Mouse (Mus musculus): ENCODE data around the gene Fibcd1. TPM values are rescaled to one million over a fixed set of nuclear protein-coding genes. Genes with fewer than 3 reads are reported as not detected.

The Fibcd1 gene
- polyA plus RNA-seq, 2 experiments = 0.01 TPM; not detected in 1

DNA sequence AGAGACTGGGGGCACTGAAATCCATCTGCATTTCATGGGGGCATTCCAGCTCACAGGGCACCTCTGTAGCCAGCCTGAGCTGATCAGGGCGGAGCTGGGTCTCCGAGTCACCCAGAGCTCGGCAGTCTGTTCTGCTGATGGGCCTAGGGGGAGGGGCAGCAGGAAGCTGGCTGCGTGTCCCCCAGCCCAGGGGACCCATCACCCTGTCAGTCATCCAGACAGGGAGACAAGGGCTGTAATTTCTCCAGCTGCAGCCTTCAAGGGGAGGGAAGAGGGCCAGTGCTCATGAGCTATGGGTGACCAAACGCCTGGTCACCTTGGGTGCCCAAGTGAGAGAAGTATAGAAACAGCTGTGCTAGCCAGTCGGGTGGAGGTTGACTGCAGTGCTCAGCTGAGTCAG is 8.8 kb downstream of the Fibcd1 start:
- no peak overlapping the region for H3K4me2 ChIP-seq (ENCODE audit: low read depth)
- no peaks in the 10 kb centered on the region for H3K27me3 ChIP-seq (ENCODE audit: control insufficient read depth, insufficient read depth, low read length)
- no peak overlapping the region for H3K9ac ChIP-seq (replicated peaks)
- H3K4me3 ChIP-seq (ENCODE audit: insufficient read depth in 1 of 2, low read depth in 2 of 2, low read length in 2 of 2) = no peak overlapping the region
- no peaks in the 10 kb centered on the region for H3K9me3 ChIP-seq (ENCODE audit: control insufficient read depth, low read length)
- WGBS (ENCODE audit: insufficient replicate concordance) = 28% methylated on average over 6 of the region's 6 CpGs
- no peaks in the 10 kb centered on the region for H3K4me1 ChIP-seq (replicated peaks; ENCODE audit: control insufficient read depth in 2 of 2, insufficient read depth in 2 of 2, low read length in 1 of 2)
- ATAC-seq (ENCODE audit: insufficient read depth) (no peak), DNase-seq (ENCODE audit: low read depth in 3 of 3, low spot score in 3 of 3) (no peak)
- TF ChIP-seq EP300 (IDR thresholded peaks at IDR 0.05; ENCODE audit: low read depth) (no peak), CTCF (IDR thresholded peaks at IDR 0.05; ENCODE audit: low read depth) (no peak)
- H3K36me3 ChIP-seq (replicated peaks; ENCODE audit: control insufficient read depth, insufficient read depth, low read depth) = no peaks in the 10 kb centered on the region
- H3K27ac ChIP-seq = no peak overlapping the region

DNA sequence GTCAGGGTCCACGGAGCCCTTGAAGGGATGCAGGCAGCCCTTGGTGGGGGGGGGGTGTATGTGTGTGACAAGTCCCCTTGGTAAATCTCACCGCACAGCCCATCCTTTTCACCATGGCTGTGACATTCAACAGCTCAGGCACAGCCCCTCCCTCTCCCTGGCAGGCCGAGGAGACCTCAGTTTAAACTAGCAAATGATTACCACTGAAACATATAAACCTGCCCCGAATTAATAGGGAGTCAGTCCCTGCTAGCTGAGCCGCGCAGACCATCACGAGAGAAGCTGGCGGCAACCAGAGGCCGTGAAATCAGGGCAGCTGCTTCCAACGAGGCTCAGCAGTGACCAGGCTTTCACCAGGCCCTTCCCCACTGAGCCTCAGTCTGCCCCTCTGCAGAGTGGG is 9.7 kb downstream of the Fibcd1 start:
- no peaks in the 10 kb centered on the region for H3K27me3 ChIP-seq (ENCODE audit: control insufficient read depth, insufficient read depth, low read length)
- 60% methylated on average over 10 of the region's 10 CpGs for WGBS (ENCODE audit: insufficient replicate concordance)
- H3K4me1 ChIP-seq (replicated peaks; ENCODE audit: control insufficient read depth in 2 of 2, insufficient read depth in 2 of 2, low read length in 1 of 2) = no peaks in the 10 kb centered on the region
- no peak overlapping the region for H3K4me3 ChIP-seq (ENCODE audit: insufficient read depth in 1 of 2, low read depth in 2 of 2, low read length in 2 of 2)
- H3K27ac ChIP-seq = no peak overlapping the region
- DNase-seq (ENCODE audit: low read depth in 3 of 3, low spot score in 3 of 3) (no peak), ATAC-seq (ENCODE audit: insufficient read depth) (no peak)
- no peaks in the 10 kb centered on the region for H3K36me3 ChIP-seq (replicated peaks; ENCODE audit: control insufficient read depth, insufficient read depth, low read depth)
- no peaks in the 10 kb centered on the region for H3K9me3 ChIP-seq (ENCODE audit: control insufficient read depth, low read length)
- no peak overlapping the region for H3K4me2 ChIP-seq (ENCODE audit: low read depth)
- no peak overlapping the region for H3K9ac ChIP-seq (replicated peaks)
- no peak for TF ChIP-seq CTCF (IDR thresholded peaks at IDR 0.05; ENCODE audit: low read depth)
- TF ChIP-seq EP300 (IDR thresholded peaks at IDR 0.05; ENCODE audit: low read depth) = no peak

DNA sequence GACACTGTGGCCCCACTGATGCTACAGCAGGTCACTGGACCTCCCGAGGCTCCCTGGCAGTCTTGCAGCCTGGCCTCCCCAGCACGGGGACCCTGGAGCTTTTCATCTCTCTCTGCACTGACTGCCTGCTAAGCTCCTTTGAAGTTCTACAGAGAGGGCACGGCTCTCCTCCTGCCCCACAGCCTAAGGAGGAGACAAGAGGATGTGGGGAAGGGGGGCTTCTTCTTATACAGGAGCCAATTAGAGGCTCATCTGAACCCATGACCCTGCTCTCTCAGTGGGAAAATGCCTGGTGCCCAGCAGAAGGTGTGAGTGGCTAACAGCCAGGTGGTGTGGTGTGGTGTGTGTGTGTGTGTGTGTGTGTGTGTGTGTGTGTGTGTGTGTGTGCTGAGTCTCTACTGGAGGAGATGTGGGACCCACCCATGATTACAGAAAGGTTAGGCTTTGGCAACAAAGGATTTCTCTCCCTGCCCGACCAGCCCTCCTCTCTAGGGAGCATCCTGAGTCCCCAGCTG is 17.4 kb downstream of the Fibcd1 start:
- no peak for ATAC-seq (ENCODE audit: insufficient read depth)
- no peaks in the 10 kb centered on the region for H3K36me3 ChIP-seq (replicated peaks; ENCODE audit: control insufficient read depth, insufficient read depth, low read depth)
- H3K27me3 ChIP-seq (ENCODE audit: control insufficient read depth, insufficient read depth, low read length) = no peaks in the 10 kb centered on the region
- H3K9ac ChIP-seq (replicated peaks) = no peak overlapping the region
- H3K4me2 ChIP-seq (ENCODE audit: low read depth) = no peak overlapping the region
- DNase-seq (ENCODE audit: low read depth in 3 of 3, low spot score in 3 of 3) = no peak
- TF ChIP-seq CTCF (IDR thresholded peaks at IDR 0.05; ENCODE audit: low read depth) (no peak), EP300 (IDR thresholded peaks at IDR 0.05; ENCODE audit: low read depth) (no peak)
- H3K4me1 ChIP-seq (replicated peaks; ENCODE audit: control insufficient read depth in 2 of 2, insufficient read depth in 2 of 2, low read length in 1 of 2) = 0 out of 4 replicates have a peak, but pooled peaks cover 0 to 4% of the 10 kb centered on the region in 2 experiments
- H3K27ac ChIP-seq = no peak overlapping the region
- no peaks in the 10 kb centered on the region for H3K9me3 ChIP-seq (ENCODE audit: control insufficient read depth, low read length)
- H3K4me3 ChIP-seq (ENCODE audit: insufficient read depth in 1 of 2, low read depth in 2 of 2, low read length in 2 of 2) = no peak overlapping the region
- 34% methylated on average over 4 of the region's 4 CpGs for WGBS (ENCODE audit: insufficient replicate concordance)

DNA sequence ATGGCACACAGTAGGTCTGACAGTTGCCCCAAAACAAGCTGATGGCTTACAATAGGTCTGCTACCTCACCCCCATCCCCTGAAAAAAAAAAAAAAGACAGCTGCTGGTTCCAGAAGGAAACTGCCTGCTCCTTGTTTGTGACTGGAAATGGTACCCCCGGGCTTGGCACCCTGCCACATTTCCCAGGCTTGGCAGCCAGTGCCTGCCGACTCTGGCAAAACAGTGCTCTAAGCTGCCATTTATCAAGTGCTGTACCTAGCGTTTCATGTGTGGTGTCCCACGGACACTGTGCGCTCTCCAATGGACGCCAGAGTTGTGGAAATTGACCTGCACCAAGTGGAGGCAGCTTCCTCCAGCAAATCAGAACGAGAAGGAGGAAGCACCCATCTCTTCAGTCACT is 17.9 kb downstream of the Fibcd1 start:
- 45% methylated on average over 7 of the region's 7 CpGs for WGBS (ENCODE audit: insufficient replicate concordance)
- peaks cover 5% of the 10 kb centered on the region for H3K27me3 ChIP-seq (ENCODE audit: control insufficient read depth, insufficient read depth, low read length)
- H3K4me1 ChIP-seq (replicated peaks; ENCODE audit: control insufficient read depth in 2 of 2, insufficient read depth in 2 of 2, low read length in 1 of 2) = 0 out of 4 replicates have a peak, but pooled peaks cover 0 to 4% of the 10 kb centered on the region in 2 experiments
- TF ChIP-seq CTCF (IDR thresholded peaks at IDR 0.05; ENCODE audit: low read depth) (no peak), EP300 (IDR thresholded peaks at IDR 0.05; ENCODE audit: low read depth) (no peak)
- no peak for DNase-seq (ENCODE audit: low read depth in 3 of 3, low spot score in 3 of 3)
- no peaks in the 10 kb centered on the region for H3K36me3 ChIP-seq (replicated peaks; ENCODE audit: control insufficient read depth, insufficient read depth, low read depth)
- no peak for ATAC-seq (ENCODE audit: insufficient read depth)
- H3K4me2 ChIP-seq (ENCODE audit: low read depth) = no peak overlapping the region
- no peak overlapping the region for H3K9ac ChIP-seq (replicated peaks)
- H3K27ac ChIP-seq = no peak overlapping the region
- no peaks in the 10 kb centered on the region for H3K9me3 ChIP-seq (ENCODE audit: control insufficient read depth, low read length)
- no peak overlapping the region for H3K4me3 ChIP-seq (ENCODE audit: insufficient read depth in 1 of 2, low read depth in 2 of 2, low read length in 2 of 2)

DNA sequence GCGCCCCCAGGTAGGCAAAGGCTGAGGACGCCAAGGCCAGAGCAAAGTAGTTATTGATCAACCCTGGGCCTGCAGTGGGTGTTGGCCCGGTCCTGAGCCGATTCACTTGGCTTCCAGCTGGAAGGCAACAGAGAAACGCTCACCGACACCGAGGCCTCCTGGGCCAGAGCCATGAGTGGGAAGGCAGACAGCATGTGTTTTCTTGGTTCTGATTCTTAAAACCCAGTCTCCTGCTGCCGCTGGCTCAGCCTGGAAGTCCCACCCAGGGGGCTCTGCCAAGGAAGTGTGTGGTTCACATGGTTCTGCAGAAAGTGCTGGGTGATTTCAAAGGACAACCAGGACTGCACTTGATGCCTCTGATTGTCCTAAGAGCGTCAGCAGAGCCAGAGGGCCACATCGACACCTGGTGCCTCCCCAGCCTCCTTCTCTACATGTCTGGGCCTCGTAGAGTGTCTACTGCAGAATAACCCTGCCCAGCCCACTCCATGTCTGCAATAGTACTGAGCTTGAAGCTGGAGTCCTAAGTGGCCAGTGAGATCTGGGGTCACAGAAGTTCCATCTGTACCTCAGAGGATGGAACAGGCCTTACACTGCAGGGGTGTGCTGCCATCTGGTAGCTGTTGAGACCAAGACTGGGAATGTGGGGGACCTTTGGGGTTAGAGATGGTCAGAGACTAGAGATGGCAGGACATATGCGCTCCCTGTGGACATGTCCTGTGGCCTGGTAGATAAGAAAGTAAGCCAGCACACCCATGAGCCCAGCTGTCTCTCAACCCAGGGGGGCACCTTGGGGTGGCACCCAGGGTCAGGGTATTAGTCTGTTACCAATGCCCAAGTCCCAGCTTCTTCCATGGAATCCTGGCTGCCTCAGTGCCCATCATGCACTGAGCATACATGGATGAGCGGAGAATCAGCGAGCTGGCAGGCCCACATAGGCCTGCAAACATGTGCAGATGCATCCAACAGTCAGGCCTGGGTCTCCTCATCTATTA is 19.4 kb downstream of the Fibcd1 start:
- Histone ChIP-seq H3K4me2 (ENCODE audit: low read depth) (no peak overlapping the region), H3K27me3 (ENCODE audit: control insufficient read depth, insufficient read depth, low read length) (peaks cover 8% of the 10 kb centered on the region), H3K4me3 (ENCODE audit: insufficient read depth in 1 of 2, low read depth in 2 of 2, low read length in 2 of 2) (no peak overlapping the region), H3K4me1 (replicated peaks; ENCODE audit: control insufficient read depth in 2 of 2, insufficient read depth in 2 of 2, low read length in 1 of 2) (0 out of 4 replicates have a peak, but pooled peaks cover 0 to 4% of the 10 kb centered on the region in 2 experiments), H3K9ac (replicated peaks) (no peak overlapping the region), H3K9me3 (ENCODE audit: control insufficient read depth, low read length) (no peaks in the 10 kb centered on the region), H3K27ac (no peak overlapping the region), H3K36me3 (replicated peaks; ENCODE audit: control insufficient read depth, insufficient read depth, low read depth) (no peaks in the 10 kb centered on the region)
- ATAC-seq (ENCODE audit: insufficient read depth) (no peak), DNase-seq (ENCODE audit: low read depth in 3 of 3, low spot score in 3 of 3) (no peak)
- 60% methylated on average over 14 of the region's 14 CpGs for WGBS (ENCODE audit: insufficient replicate concordance)
- TF ChIP-seq EP300 (IDR thresholded peaks at IDR 0.05; ENCODE audit: low read depth) = no peak
- no peak for TF ChIP-seq CTCF (IDR thresholded peaks at IDR 0.05; ENCODE audit: low read depth)

Data from liver, embryonic 14.5 days (tissue).